Mouse (Mus musculus) erythroblast, adult 5-6 weeks (primary cell): ENCODE results near the gene Rpl35a. TPM values are rescaled to one million over a fixed set of nuclear protein-coding genes. Genes with fewer than 3 reads are reported as not detected.

Experiments used
- ATAC-seq: replicated peaks from 2 replicates; pipeline ENCODE4 v1.8.0; 2016; ENCODE audit warnings: moderate number of reproducible peaks, mild to moderate bottlenecking, moderate TSS enrichment, inconsistent platforms; ENCODE audit not compliant: poor library complexity, low FRiP score, severe bottlenecking
- total RNA-seq, 2 experiments: library from RNA; stranded (forward) in 1 of 2; stranded (reverse) in 1 of 2; fragments of 150-400 nt in 1 of 2; fragments of 200-764, 138-1000 nt in 1 of 2; gene quantifications; 2 replicates each; pipeline versions ENCODE4 v1.2.3 to v1.2.4; 2015 to 2017; ENCODE audit warnings: low replicate concordance in 2 of 2

Rpl35a gene
- total RNA-seq, 2 experiments from 2014 or later = 282 to 588 TPM

DNA sequence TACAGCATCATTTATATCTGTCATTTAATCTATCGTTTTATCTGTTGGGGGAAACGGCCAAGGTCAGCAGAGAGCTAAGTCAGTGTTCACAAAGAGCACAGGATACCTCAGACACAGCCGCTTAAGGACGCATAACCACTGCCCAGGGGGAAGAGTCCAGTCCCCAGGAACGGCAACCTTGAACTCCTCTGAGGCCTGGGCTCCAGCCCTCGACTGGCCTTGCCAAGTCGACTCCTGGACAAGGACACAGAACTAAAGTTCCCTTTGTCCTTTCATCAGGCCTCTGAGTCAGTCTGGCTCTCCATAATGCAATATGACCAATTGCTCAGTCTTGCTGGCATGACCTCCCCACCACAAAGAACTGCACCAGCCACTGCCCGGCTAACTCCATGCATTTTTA is 29.4 kb downstream of the Rpl35a start:
- no peak for ATAC-seq

Other genes starting within 250 kb of the Rpl35a start
- not detected in 2 replicates for gene Smbd1, start 246.0 kb upstream of the Rpl35a start, total RNA-seq (2015; ENCODE audit: low replicate concordance)
- gene Smbd1, start 246.0 kb upstream of the Rpl35a start, total RNA-seq (2017; ENCODE audit: low replicate concordance) = not detected in 2 replicates
- 5.6 and 6.0 TPM in 2 replicates for gene Fyttd1, start 179.0 kb upstream of the Rpl35a start, total RNA-seq (2015; ENCODE audit: low replicate concordance)
- 9.5 and 11.8 TPM in 2 replicates for gene Fyttd1, start 179.0 kb upstream of the Rpl35a start, total RNA-seq (2017; ENCODE audit: low replicate concordance)
- gene Rubcn, start 178.7 kb upstream of the Rpl35a start, total RNA-seq (2015; ENCODE audit: low replicate concordance) = 2.9 and 7.7 TPM in 2 replicates
- gene Rubcn, start 178.7 kb upstream of the Rpl35a start, total RNA-seq (2017; ENCODE audit: low replicate concordance) = 2.5 and 5.3 TPM in 2 replicates
- 9.8 and 10.2 TPM in 2 replicates for gene Lrch3, start 142.4 kb upstream of the Rpl35a start, total RNA-seq (2015; ENCODE audit: low replicate concordance)
- gene Lrch3, start 142.4 kb upstream of the Rpl35a start, total RNA-seq (2017; ENCODE audit: low replicate concordance) = 7.4 and 18.0 TPM in 2 replicates
- not detected in 2 replicates for gene Iqcg, start 235 bp upstream of the Rpl35a start, total RNA-seq (2015; ENCODE audit: low replicate concordance)
- not detected in 2 replicates for gene Iqcg, start 235 bp upstream of the Rpl35a start, total RNA-seq (2017; ENCODE audit: low replicate concordance)
- 0.19 and 5.0 TPM in 2 replicates for gene Lmln, start 6.1 kb downstream of the Rpl35a start, total RNA-seq (2015; ENCODE audit: low replicate concordance)
- gene Lmln, start 6.1 kb downstream of the Rpl35a start, total RNA-seq (2017; ENCODE audit: low replicate concordance) = 1.6 and 2.1 TPM in 2 replicates
- 3.8 and 4.2 TPM in 2 replicates for gene Osbpl11, start 128.6 kb downstream of the Rpl35a start, total RNA-seq (2015; ENCODE audit: low replicate concordance)
- gene Osbpl11, start 128.6 kb downstream of the Rpl35a start, total RNA-seq (2017; ENCODE audit: low replicate concordance) = 3.0 and 7.9 TPM in 2 replicates
- 7.1 and 10.0 TPM in 2 replicates for gene Snx4, start 195.0 kb downstream of the Rpl35a start, total RNA-seq (2015; ENCODE audit: low replicate concordance)
- gene Snx4, start 195.0 kb downstream of the Rpl35a start, total RNA-seq (2017; ENCODE audit: low replicate concordance) = 15.3 and 15.6 TPM in 2 replicates